Mouse (Mus musculus) lung, adult 2 months (tissue): ENCODE measurements around the gene Ptpn11. TPM values are rescaled to one million over a fixed set of nuclear protein-coding genes. Genes with fewer than 3 reads are reported as not detected.

Experiments used
- DNase-seq: peaks from one replicate; pipeline ENCODE4 v3.0.0; 2022
- H3K4me1 ChIP-seq: fragments of 200-500 bp; 2 replicates; pipeline ENCODE4 v1.6.1; 2011; ENCODE audit warnings: low read length; ENCODE audit not compliant: control insufficient read depth, insufficient read depth
- H3K4me3 ChIP-seq: fragments of 200-500 bp; replicated peaks from 2 replicates; pipeline ENCODE3; 2011; ENCODE audit warnings: low read depth, mild to moderate bottlenecking, control low read depth, low read length; ENCODE audit errors: extremely low read depth
- CTCF ChIP-seq: fragments of 200-500 bp; IDR thresholded peaks from 2 replicates; pipeline ENCODE4 v1.5.1; 2011; ENCODE audit warnings: mild to moderate bottlenecking, low read length, control low read depth; ENCODE audit not compliant: insufficient read depth
- POLR2A ChIP-seq: fragments of 200-500 bp; IDR thresholded peaks from 2 replicates; pipeline ENCODE4 v1.6.1; 2011; ENCODE audit warnings: low read depth, mild to moderate bottlenecking, control low read depth, low read length, borderline replicate concordance; ENCODE audit errors: extremely low read depth
- WGBS: fragments of 180-500 bp; shearing (Covaris S2); methylation state at CpG from one replicate; pipeline ENCODE4 v1.1.7; 2018; 5-methylcytosine and 5-hydroxymethylcytosine counted together
- polyA plus RNA-seq: library from polyadenylated mRNA; depleted of rRNA; stranded (reverse); fragments of >200 nt; gene quantifications from 2 replicates; pipeline ENCODE4 v1.2.3, GENCODE M21; 2012

The Ptpn11 gene
- polyA plus RNA-seq, 1 experiment, result 44.4 TPM

DNA sequence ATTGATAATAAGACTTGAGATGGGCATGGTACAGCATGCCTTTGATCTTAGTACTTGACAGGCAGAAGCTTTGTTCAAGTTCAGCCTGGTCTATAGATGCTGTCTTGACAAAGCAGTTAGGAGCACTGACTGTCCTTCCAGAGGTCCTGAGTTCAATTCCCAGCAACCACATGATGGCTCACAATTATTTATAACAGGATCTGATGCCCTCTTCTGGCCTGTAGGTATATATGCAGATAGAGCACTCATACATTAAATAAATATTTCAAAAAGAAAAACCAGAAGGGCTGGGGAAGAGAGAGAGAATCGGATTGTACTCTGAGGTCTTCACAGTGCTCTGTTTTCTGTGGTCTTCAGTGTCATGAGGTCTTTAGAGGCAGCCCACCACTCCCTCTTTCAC is 11.3 kb upstream of the Ptpn11 start:
- no peak for DNase-seq
- H3K4me1 ChIP-seq, result no peaks in the 10 kb centered on the region; the same call in 1 of the 2 replicates
- TF ChIP-seq CTCF (no peak), POLR2A (no peak)
- WGBS, result 53% methylated on average over 1 of the region's 1 CpGs
- H3K4me3 ChIP-seq, result no peak overlapping the region

DNA sequence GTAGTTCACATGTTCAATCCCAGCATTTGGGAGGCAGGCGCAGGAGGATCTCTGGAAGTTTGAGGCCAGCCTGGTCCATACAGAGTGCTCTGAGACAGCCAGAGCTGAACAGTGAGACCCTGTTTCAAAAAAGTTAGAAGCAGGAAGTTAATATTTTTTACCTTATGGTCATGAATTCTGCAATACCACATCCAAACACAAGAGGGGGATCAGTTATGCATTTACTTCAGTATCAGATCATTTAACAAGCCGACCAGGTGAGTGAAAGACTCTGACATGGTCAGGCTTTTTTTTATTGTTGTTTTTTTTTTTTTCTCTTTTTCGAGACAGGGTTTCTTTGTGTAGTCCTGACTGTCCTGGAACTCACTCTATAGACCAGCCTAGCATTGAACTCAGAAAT is 10.5 kb upstream of the Ptpn11 start:
- Histone ChIP-seq H3K4me3 (no peak overlapping the region), H3K4me1 (no peaks in the 10 kb centered on the region; the same call in 1 of the 2 replicates)
- TF ChIP-seq POLR2A (no peak), CTCF (peak; percentile 8; the same call in 1 of the 2 replicates)
- WGBS, result 41% methylated on average over 3 of the region's 3 CpGs
- no peak for DNase-seq

DNA sequence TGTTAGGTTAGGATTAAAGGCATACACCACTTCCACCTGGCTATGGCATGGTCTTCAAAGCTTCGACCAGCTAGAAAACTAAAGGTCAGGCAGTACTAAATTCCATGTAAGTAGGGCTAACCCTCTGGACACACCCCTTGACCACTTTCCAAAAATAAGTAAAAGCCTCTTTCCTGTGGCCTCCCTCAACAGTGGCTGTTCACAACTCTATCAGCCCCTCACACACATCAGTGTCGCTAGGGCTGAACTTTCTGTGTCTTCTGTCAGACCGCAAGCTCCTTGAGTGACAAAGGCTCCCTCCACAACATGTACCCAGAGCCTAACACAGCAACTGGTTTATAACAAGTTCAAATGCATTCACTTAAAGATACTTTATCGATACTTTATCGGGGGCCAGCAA is 7.2 kb upstream of the Ptpn11 start:
- H3K4me3 ChIP-seq, result no peak overlapping the region
- DNase-seq, result no peak
- no peak for TF ChIP-seq POLR2A
- TF ChIP-seq CTCF, result no peak
- H3K4me1 ChIP-seq, result no peaks in the 10 kb centered on the region
- WGBS, result 75% methylated on average over 5 of the region's 5 CpGs

DNA sequence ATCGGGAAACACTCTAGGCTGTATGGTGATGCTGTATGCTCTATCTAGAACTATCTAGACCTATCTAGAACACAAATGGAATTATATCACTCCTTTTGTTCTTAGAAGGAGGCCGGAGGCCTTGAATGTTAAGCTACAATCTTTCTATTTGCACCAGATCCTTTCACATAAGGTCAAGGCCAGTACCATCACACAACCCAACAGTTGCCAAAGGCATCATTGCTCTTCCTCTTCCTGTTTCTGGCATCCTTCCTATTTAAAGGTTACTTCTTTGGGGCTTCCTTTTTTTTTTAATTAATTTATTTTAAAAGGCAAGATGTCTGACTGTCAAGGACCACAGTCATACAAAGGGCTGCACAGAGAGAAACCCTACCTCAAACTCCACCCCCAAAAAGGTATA is 6.1 kb upstream of the Ptpn11 start:
- no peak for DNase-seq
- H3K4me3 ChIP-seq, result no peak overlapping the region
- TF ChIP-seq CTCF (no peak), POLR2A (no peak)
- no peaks in the 10 kb centered on the region for H3K4me1 ChIP-seq
- 81% methylated on average over 2 of the region's 2 CpGs for WGBS

DNA sequence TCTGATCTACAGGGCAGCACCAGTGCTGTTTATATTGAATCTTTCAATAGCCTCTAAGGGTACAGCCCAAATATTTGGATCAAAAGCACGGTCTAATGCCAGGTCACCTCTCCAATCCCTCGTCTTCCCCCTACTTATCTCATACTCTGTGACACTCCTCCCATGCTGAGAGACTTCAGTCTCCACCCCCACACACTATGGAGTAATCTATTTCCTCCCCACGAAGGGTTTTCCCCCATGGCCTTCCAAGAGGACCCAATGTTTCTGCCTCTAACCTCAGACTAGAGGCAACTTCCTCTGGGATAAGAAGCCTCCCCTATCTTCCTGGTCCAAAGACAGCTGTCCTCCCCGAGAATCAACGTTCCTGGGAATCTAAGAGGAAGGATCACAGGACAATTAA is 5.6 kb upstream of the Ptpn11 start:
- Histone ChIP-seq H3K4me3 (no peak overlapping the region), H3K4me1 (no peaks in the 10 kb centered on the region)
- no peak for DNase-seq
- no peak for TF ChIP-seq POLR2A
- WGBS, result 40% methylated on average over 5 of the region's 5 CpGs

DNA sequence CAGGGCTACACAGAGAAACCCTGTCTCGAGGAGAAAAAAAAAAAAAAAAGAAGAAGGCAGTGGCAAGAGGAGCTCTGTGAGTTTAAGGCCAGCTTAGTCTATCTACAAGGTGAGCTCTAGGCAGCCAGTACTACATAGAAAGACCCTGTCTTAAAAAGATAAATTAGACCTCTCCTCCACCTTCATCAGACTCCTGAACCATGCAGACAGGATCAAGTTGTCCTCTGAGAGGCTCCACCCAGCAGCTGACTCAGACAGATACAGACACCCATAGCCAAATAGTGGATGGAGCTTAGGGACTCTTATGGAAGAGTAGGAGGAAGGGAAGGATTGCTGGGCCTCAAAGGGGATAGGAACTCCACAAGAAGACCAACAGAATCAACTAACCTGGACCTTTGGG is 3.0 kb upstream of the Ptpn11 start:
- no peak for TF ChIP-seq CTCF
- 14% methylated on average over 1 of the region's 1 CpGs for WGBS
- Histone ChIP-seq H3K4me1 (peaks cover 4% of the 10 kb centered on the region; the same call in 1 of the 2 replicates), H3K4me3 (no peak overlapping the region)
- DNase-seq, result no peak

DNA sequence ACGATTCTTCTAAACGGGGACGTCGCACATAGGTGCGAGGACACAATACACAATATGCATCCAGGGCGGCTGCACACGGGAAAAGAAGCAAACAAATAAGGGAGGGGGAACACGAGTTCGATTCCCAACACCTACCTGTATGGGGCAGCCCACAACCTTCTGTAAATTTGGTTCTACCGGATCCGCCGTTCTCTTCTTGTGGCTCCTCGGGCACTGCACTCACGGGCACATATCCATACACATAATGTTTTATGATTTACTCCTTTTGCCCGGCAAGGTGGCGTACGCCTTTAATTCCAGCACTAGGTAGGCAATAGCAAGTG is 348 bp upstream of the Ptpn11 start:
- Histone ChIP-seq H3K4me1 (peaks cover 6% of the 10 kb centered on the region; the same call in 1 of the 2 replicates), H3K4me3 (peak overlapping the region; percentile 92)
- 9% methylated on average over 17 of the region's 17 CpGs for WGBS
- TF ChIP-seq CTCF (no peak), POLR2A (no peak)
- DNase-seq, result no peak

DNA sequence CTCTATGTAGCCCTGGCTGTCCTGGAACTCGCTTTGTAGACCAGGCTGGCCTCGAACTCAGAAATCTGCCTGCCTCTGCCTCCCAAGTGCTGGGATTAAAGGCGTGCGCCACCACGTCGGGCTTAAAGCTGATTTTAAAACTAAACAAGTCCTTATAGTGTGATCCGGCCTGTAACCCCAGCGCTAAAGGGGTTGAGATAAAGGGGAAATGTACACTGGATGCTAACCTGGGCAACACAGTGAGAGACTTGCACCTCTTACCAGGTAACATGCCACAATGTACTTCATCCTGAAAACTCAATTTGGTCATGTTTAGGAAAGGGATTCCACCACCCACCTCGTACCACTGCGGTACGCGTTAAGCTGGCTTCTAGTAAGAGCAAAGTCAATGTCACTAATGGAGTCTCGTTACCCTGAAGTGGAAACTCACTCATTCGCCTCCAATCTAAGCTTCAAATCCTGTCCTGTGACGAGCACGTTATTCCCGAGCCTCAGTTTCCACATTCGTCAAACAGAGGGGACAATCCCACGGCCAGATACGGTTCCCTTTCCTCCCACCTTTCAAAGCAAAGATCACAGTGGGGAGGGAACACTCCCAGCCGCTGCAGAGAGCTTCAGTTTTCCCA is 874 bp downstream of the Ptpn11 start:
- peak; percentile 29 for DNase-seq
- WGBS, result 23% methylated on average over 21 of the region's 21 CpGs
- H3K4me1 ChIP-seq, result peaks cover 6% of the 10 kb centered on the region; the same call in 1 of the 2 replicates
- TF ChIP-seq CTCF (no peak), POLR2A (no peak)
- H3K4me3 ChIP-seq, result peak overlapping the region; percentile 92

DNA sequence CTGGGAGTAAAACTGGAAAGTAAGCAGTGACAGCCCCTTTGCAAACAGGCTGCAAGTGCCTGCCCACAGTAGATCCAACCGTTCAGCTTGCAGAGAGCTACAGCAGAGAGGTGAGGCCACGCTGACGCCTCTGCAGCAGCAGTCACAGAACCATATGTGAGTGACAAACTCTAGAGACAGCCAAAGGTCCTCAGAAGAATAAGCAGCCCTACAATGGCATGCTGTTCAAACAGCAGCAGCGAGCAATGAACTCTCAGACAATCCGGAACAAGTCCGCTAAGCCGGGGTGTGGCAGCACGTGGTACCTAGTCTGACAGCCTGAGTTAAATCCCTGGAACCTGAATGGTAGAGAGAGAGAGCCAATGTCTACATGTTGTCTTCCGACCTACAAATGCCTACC is 2.0 kb downstream of the Ptpn11 start:
- WGBS, result 66% methylated on average over 9 of the region's 9 CpGs
- TF ChIP-seq POLR2A (no peak), CTCF (no peak)
- Histone ChIP-seq H3K4me1 (peaks cover 6% of the 10 kb centered on the region; the same call in 1 of the 2 replicates), H3K4me3 (no peak overlapping the region)
- DNase-seq, result no peak

DNA sequence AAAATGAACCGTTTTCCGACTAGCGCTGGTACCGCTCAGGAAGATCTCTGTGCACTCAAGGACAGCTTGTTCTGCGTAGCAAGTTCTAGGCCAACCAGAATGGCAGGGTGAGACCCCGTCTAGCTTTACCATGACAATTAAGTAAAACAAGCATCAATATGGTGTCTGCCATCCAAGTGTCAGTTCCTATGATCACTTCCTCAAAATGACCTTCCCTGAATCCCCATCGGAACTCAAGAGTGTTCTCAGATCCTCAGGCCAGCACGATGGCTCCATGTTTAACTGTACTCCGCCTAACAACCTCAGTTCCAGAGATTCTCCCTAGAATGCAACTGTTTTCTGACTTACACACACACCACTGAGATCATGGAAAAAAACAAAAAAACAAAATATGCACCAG is 2.9 kb downstream of the Ptpn11 start:
- TF ChIP-seq POLR2A, result no peak
- TF ChIP-seq CTCF, result no peak
- peaks cover 6% of the 10 kb centered on the region; the same call in 1 of the 2 replicates for H3K4me1 ChIP-seq
- no peak overlapping the region for H3K4me3 ChIP-seq
- no peak for DNase-seq
- WGBS, result 82% methylated on average over 9 of the region's 9 CpGs
